Mouse (Mus musculus) ZHBTc4 (cell line): ENCODE measurements around the gene Por.

Source experiments
- DNase-seq: peaks from one replicate; pipeline ENCODE4 v3.0.0-alpha.2; 2011; ENCODE audit warnings: low read depth, low spot score

Gene Por

DNA sequence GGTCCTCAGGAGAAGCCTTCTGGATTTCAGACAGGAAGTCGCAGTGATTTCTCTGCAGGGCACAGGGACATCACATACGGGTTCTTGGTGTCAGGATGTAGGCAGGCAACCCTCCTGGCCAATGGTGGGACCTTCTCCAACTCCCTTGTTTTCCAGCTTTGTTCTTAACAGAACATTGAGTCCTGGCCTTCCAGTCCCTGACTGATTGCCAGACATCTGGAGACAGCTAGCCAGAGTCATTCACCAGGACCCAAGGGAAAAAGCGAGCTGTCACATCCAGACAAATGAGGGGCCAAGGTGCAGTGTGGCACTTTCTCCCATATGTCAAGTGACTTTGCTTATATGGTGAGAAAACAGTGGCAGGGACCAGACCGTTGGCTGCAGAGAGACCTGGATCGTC, 13.8 kb upstream of the Por start:
- DNase-seq, result no peak

DNA sequence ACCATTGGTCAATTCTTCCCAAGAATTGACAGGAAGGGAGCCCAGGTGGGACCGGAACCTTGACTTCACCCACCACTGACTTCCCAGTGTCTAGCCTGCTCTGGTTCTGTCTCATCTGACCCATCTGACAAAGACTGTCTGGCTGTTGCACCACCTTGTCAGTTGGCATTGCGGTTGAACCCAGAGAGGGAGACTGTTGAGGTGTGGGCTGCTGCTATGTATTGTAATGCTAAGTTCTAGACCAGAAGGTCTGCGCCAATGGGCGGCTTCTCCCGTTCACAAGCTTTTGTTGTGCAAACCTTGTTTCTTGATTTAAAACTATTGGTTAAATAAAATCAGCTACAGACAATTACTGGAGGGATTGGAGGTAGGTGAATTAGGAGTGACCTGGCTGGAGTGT, 12.7 kb upstream of the Por start:
- DNase-seq, result peak; percentile 93

DNA sequence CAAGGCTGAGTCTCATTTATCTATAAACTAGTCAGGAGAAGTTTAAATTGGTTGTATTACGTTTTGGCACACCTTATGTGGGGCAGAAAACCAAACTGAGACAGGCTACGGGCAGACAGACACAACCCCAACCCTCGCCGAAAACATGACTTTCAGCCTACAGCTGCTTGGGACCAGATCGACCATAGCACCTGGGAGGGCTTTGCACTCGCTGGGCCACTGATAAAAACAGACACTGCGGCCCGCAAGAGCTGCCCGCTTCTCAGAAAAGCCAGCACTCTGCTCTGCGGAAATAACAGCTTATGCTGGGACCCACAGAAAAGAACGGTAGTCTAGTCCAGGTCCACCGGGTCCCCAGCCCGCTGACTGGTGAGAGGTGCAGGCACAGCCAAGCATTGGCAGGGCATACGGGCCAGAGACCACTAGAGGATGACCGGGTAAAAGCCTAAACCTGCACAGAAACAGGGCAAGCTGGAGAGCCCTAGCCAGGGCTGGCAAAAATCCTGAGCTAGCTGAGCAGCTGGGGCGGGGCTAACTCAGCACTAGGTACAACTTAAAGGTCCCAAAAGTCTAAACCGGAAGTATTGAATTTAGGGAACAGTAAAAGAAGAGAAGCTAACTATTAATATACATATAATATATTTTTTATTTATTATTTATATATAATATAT, 12.0 kb upstream of the Por start:
- DNase-seq, result peak; percentile 68

DNA sequence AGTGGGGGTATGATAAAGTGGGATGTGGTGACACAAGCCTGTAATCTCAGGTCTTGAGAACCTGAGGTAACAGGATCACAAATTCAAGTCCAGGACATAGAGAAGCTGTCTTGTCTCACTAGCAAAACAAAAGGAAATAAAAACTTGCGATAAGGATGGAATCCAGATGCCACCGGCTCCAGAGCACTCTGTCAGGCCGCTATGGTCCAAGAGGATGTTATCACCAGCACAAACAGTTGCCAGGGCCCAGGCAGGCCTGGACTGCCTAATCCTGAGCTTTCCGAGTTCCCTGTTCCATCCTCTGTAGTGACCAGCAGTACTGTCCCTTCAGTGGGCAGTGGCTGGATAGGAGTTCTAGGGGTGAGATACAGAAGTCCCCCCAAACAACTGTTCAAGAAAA, 9.9 kb upstream of the Por start:
- DNase-seq, result no peak

DNA sequence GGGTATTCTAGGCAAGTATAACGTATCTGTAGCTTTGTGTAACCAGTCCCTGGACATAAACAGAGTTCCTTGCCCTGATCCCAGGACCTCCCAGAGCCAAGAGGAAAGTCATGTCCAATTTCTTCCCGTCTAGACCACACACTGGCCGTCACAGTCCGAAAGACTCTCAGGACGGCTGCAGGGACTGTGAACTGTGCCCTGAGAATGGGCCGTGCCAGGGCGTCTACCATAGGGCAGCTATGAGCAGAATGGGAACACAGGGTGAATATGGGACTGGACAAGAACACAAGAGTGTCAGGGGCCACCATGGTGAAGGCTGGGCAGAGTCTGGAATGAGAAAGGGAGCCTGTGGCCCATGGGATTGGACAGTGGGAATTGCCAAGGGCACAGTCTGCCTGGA, 9.3 kb upstream of the Por start:
- DNase-seq, result no peak

DNA sequence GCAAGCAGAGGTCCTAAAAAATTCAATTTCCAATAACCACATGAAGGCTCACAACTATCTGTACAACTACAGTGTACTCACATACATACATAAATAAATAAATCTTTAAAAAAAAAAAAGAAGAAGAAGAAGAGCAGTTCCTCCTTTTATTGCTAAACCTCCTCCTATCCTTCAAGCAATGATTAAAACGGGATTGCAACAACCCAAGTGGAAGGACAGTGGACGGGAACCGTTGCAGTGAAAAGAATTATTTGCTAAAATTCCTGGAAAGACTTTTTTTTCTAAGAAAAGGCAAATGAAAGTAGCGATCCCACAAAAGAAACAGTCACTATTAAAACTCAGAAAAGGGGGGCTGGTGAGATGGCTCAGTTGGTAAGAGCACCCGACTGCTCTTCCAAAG, 2.9 kb upstream of the Por start:
- DNase-seq, result no peak

DNA sequence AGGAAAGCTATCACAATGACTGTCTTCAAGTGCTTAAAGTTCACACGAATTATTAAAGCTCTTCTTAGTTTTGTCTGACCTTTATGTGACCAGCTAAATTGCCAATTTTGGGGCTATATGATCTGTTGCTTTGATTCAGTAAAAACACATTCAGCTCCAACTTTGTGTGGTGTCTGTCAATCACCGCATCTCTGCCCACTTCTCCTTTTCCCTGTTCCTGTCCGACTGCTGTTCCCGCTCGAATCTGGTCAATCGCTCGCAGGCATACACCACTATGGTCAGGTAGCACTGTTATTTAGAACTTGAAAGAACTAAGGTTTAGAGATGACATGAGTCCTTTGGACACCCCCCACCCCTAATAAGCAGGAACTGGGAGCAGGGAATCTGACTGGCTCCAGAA, 1.8 kb upstream of the Por start:
- no peak for DNase-seq

DNA sequence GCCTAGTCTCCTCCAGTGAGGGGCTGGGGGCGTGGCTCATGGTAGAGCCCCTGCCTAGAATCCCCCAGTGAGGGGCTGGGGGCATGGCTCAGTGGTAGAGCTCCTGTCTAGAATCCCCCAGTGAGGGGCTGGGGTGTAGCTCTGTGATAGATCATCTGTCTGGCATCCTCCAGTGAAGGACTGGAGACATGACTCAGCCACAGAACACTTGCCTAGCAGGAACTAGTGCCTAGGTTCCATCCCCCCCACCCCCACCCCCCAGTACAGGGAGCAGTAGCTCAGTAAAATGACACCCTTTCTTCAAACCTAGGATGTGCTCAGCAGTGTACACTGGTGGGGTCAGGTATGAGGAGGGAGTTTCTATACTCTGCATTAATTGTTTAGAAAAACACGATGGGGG, 1.0 kb downstream of the Por start:
- no peak for DNase-seq

DNA sequence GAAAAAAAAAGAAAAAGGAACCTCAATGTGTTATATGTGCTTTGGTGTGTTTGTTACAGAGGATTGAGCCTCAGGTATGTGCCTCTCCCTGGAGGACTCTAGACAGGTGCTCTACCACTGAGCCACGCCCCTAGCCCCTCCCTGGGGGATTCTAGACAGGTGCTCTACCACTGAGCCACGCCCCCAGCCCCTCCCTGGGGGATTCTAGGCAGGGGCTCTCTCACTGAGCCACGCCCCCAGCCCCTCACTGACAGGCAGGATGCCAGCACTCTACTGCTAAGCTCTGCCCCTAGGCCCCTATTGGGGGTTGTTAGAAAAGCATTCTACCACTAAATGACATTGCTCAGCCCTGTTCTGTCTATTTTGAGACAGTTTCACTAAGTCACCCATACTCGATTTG, 2.7 kb downstream of the Por start:
- DNase-seq, result no peak

DNA sequence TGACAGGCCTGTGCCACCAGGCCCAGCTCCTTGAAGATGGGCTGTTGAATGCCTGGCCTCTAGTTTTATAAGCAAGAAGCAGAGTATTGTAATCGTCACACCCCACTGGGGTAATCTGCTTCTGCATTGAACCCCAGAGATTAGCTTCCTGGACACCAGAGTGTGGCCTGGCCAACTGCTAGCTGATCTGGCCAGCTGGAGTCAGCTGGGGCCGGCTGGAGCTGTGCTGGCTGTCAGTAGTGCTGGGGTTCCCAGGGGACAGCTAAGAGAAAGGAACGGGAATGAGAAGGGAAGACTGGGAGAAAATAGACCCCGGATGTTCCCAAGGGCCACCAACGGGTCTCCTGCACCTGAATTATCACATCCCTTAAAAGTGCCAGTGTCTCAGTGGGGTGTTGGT, 3.1 kb downstream of the Por start:
- no peak for DNase-seq

DNA sequence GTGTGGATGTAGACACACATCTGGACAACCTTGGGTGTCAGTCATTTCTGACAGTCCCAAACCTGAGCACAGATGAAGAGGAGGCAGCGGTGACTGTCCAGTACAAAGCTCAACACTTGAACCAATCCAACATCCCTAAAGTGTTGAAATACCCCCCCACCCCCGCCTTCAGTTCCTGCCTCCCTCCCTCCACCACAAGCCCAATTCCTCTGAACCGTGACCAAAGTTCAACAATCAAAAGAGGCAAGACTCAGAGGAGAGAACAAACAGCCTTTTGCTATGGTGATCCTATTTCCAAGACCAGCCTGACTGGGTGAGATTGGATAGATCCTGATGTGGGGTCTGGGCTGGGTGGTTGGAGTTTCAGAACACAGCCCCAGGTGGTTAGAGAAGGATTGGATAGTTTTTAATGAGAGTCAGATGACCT, 4.5 kb downstream of the Por start:
- DNase-seq, result peak; percentile 84

DNA sequence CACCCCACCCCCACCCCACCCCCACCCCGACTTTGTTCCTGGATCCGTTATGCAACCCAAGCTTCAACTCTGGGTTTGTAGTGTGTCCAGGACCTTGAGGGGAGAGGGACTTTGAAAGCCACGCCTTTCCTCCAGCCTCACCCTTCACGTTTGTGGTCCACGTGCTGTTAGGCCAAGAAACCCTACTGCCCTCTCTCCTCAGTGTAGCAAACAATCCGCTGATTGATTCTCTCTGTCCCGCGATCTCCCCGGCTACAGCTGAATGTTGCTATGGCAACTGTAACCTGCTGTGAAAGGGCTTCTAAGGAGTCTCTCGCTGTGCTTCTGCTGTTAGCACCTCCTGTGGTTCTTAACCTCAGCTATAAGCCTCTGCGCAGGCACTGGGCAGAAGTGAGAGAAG, 5.0 kb downstream of the Por start:
- peak; percentile 97 for DNase-seq

DNA sequence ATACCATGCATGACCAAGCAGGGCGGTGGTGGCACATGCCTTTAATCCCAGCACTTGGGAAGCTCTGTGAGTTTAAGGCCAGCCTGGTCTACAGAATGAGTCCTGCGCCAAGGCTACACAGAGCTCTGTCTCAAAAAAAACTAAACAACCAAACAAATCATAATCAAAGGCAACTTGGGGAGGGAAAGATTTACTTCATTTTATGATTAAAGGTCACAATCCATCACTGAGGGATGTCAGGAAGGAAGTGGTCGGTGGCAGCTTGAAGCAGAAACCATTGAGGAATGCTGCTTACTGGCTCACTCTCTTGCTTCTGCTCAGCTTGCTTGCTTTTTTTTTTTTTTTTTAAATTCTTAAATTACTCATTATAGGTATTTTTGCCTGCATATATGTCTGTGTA, 6.9 kb downstream of the Por start:
- no peak for DNase-seq

DNA sequence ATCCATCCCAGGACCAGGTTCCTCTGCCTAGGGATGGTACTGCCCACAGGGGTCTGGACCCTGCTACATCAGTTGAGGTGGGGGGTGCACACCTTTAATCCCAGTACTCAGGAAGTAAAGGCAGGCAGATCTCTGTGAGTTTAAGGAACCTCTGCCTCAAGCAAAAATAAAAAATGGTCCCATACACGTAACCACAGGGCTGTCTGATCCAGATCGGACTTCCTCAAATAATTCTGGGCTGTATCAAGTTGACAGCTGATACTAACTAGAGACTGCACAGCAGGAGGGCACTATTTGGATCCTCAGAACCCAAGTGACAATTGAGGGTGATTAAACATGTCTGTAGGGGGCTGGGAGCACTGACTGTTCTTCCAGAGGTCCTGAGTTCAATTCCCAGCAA, 7.4 kb downstream of the Por start:
- DNase-seq, result no peak

DNA sequence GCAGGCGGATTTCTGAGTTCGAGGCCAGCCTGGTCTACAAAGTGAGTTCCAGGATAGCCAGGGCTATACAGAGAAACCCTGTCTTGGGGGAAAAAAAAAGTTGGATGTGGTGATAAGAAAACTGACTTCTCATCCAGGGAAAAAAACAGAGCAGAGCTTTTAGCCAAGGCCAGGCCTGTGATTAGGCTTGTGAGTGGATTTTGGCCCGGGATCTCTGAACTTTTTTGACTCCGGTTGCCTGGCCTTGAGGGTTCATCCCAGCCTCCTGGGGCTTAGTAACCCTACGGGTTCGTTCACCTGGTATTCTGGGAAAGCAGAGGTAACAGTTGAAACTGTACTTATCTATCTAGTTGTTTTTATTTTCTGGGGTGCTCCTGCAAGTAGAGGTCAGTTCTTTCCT, 8.6 kb downstream of the Por start:
- no peak for DNase-seq

DNA sequence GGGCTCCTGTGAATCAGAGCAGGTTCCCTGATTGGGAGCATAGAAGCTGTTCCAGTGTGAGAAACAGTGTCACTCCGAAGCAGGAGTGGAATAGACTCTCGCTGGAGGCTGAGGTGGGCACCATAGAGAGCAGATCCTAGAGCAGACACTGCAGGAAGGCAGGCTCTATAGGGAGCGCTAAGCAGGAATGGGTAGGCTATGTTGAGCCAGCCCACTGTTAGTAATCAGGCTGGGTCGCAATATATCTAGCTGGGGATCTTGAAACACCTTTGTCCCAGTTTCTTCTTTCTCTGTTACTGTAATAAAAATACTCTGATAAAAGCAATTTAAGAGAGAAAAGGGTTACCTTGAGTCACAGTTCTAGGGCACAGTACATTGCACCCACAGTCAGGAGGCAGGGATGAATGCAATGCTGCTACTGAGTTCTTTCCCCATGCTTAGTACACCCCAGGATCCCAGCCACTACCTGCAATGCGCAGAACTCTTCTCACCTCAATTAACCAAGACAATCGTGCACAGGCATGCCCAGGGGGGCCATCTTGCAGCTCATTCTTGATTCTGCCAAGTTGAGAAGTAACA, 11.2 kb downstream of the Por start:
- peak; percentile 26 for DNase-seq

DNA sequence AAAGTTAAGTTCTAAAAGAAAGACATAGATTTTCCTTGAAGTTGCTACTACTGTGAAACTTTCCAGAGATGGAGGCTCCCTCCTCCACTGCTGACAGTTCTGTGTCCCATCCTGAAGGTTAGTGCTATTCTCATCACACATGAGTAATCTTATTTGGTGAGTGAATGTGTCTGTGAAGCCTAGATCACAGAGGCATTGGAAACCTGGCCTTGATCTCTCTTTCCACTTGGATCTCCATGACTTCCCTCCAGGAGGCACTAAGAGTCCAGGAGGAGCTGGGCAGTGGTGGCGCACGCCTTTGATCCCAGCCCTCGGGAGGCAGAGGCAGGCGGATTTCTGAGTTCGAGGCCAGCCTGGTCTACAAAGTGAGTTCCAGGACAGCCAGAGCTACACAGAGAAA, 12.2 kb downstream of the Por start:
- no peak for DNase-seq

DNA sequence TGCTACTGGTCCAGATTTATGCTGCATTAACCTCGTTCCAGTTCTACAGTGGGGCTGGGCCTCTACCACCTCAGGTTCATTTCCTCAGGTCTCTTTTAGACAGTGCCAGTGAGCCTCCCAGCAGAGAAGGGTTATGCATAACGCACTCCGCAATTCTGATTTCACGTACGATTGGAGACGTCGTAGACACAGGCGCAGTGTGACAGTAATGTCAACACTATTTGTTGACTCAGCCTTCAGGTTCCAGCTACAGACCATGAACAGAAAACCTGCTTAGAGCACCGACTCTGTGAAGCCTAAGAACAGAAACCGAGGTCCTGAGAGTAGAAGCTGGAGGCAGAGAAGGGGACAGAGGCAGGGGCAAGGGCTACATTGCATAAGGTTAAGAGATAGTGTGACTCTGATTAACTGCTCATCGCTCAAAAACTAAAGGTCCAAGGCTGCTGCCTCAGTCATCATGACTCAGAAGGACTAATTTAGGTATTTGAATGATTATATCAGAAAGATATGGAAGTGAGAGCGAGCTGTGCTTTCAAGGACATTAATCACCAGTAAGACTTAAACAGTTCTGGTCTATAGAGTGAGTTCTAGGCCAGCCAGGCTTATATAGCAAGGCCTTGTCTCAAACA, 13.2 kb downstream of the Por start:
- no peak for DNase-seq

DNA sequence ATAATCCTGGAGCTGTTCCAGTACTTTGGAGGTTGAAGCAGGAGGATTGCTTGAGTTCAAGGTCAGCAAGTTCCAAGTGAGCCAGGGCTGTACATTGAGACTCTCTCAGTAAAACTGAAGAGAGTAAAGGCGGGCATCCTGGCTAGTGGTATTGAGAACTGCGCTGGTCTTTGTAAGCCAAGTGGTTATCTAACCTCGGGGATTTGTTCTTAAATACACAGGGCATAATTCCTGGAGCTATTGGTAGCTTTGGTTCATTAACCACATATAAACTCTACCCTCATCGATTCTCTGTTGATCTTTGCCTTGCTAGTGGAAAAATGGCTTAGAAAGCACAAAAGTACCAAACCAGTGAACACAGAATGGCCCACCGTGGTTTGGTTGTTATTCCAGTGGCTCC, 20.6 kb downstream of the Por start:
- no peak for DNase-seq

DNA sequence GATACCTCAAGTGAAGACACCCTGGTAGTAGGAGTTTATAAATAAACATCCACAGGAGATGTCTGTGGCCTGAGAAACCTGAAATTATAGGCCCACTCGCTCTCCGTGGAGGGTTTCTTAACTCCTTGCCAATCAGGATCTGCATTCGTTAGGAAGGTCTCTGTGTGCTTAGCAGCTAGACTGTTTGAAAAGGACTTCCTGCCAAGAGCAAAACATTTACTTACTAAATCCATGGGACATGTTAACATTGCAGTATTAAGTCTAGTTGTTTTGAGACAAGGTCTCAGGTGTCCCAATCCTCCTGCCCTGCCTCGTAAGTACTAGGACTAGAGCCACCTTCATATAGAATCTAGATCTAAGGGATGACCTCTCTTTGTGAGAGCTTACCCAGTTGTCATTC, 21.4 kb downstream of the Por start:
- DNase-seq, result no peak

DNA sequence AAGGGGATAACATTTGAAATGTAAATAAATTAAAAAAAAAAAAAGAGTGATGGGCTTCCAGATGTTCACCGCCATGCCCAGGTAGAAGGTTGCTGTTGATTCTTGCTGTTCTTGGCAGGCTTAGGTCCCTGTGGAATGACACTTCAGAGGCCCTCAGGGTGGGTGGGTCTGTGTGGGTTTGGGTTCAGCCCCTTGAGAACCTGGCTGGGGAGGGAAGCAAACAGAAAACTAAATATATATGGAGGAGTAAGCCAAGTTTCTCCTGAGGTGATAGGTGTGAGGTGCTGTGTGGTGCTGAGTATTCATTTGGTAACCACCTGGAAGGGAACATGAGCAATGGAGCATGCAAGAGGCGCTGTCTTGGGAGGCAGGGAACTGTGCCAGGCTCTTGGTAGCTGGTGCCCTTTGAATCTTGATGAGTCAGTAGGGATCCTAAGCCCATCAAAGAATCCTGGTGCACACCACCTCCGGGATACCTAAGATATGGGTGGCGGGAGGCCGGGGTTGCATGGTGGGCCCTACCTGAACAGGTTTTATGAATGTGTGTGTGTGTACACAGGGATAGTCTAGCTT, 23.5 kb downstream of the Por start:
- no peak for DNase-seq

DNA sequence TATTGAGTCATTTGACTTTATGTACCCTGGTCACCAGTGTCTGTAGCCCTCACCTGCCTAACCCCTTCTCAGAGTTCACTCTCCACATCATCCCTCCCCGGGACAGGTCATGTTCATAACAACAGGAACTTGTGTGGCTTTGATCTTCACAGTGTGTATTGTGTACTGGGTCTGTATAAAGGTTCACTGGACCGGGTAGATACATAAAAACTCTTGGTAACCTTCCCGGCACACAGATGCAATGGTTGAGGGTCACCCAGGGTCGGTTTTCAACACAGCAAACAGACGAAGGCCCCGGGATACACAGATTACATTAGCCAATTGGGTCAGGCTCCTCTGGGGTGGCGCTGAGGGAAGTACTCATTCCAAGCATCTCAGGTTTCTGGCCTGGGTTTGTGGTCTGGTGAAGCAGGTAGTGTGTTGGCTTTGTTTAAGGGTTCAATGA, 25.5 kb downstream of the Por start:
- DNase-seq, result no peak

DNA sequence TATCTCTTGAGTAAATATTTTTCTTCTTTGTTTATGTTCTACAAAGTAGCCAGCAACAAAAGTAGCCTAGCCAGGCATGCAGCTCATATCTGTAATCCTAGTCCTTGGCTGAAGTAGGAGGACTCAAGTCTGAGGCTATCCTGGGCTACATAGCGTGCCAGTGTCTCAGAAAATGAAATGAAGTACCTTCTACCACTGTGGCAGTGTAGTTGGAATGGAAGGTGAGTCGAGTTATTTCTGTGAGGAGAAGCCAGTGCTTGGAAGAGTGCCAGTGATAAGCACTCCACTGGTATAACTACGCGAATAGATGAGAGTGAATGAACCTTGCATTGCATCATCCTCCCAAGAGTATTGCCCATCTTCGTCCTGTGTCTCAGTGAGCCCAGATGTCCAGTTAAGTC, 27.9 kb downstream of the Por start:
- DNase-seq, result no peak
